Mouse (Mus musculus) hindbrain, embryonic 16.5 days (tissue): ENCODE measurements around the gene P2rx2. TPM values are rescaled to one million over a fixed set of nuclear protein-coding genes. Genes with fewer than 3 reads are reported as not detected.

Experiments used
- ATAC-seq: fragments of 200-750 bp; cut with Nextera tagmentation; 2 replicates; pipeline ENCODE4 v1.8.0; 2017; ENCODE audit warnings: moderate TSS enrichment, moderate library complexity
- H3K27ac ChIP-seq: fragments of 300-500 bp; sonication (generic); 2 replicates; pipeline ENCODE4 v1.5.1; 2014; ENCODE audit warnings: low read depth, mild to moderate bottlenecking, control low read depth, low read length, moderate library complexity
- H3K27me3 ChIP-seq: fragments of 300-500 bp; sonication (generic); replicated peaks from 2 replicates; pipeline ENCODE4 v1.6.1; 2014; ENCODE audit warnings: low read length; ENCODE audit not compliant: control insufficient read depth, insufficient read depth
- H3K36me3 ChIP-seq: fragments of 300-500 bp; sonication (generic); 2 replicates; pipeline ENCODE4 v1.6.1; 2014; ENCODE audit warnings: mild to moderate bottlenecking, low read length, moderate library complexity, mixed read lengths; ENCODE audit not compliant: control insufficient read depth, insufficient read depth
- H3K4me1 ChIP-seq: fragments of 300-500 bp; sonication (generic); 2 replicates; pipeline ENCODE4 v1.6.1; 2014; ENCODE audit warnings: low read depth, low read length; ENCODE audit not compliant: control insufficient read depth, insufficient read depth
- H3K4me2 ChIP-seq: fragments of 300-500 bp; sonication (generic); 2 replicates; pipeline ENCODE4 v1.6.1; 2014; ENCODE audit warnings: mild to moderate bottlenecking, low read length, control low read depth, moderate library complexity
- H3K4me3 ChIP-seq: fragments of 300-500 bp; sonication (generic); 2 replicates; pipeline ENCODE4 v1.5.1; 2014; ENCODE audit warnings: mild to moderate bottlenecking, low read length, control low read depth, moderate library complexity
- H3K9ac ChIP-seq: fragments of 300-500 bp; sonication (generic); 2 replicates; pipeline ENCODE4 v1.6.1; 2014; ENCODE audit warnings: low read depth, mild to moderate bottlenecking, control low read depth, low read length, moderate library complexity
- H3K9me3 ChIP-seq: fragments of 300-500 bp; sonication (generic); 2 replicates; pipeline ENCODE4 v1.6.1; 2014; ENCODE audit warnings: mild to moderate bottlenecking, low read length, moderate library complexity; ENCODE audit not compliant: control insufficient read depth
- whole genome bisulfite sequencing: fragments of 180-500 bp; shearing (Covaris S2); extraction: QIAGEN DNeasy Blood & Tissue Kit; methylation state at CpG from one replicate; pipeline ENCODE4 v1.1.7; 2014; 5-methylcytosine and 5-hydroxymethylcytosine counted together
- polyA plus RNA-seq: library from polyadenylated mRNA; unstranded; fragments of >200 nt; fragmentation: Nextera tagmentation; extraction: Ambion mirVana; gene quantifications from 2 replicates; pipeline ENCODE4 v1.2.1, GENCODE M21; 2015

P2rx2 gene
- polyA plus RNA-seq, 1 experiment from 2014 or later = 15.5 TPM

GRCm38 (mm10) chr5:110378181-110378583 is 35.2 kb upstream of the P2rx2 start:
- H3K36me3 ChIP-seq = peaks cover 25% of the 10 kb centered on the region
- no peak overlapping the region for H3K27ac ChIP-seq
- ATAC-seq = peak; percentile 46
- H3K4me2 ChIP-seq = peak overlapping the region; percentile 31; the same call in 1 of the 2 replicates
- H3K27me3 ChIP-seq = no peaks in the 10 kb centered on the region
- H3K9me3 ChIP-seq = no peaks in the 10 kb centered on the region
- H3K4me3 ChIP-seq = no peak overlapping the region; the same call in 1 of the 2 replicates
- WGBS = 41% methylated on average over 20 of the region's 20 CpGs
- no peaks in the 10 kb centered on the region for H3K4me1 ChIP-seq
- H3K9ac ChIP-seq = no peak overlapping the region

DNA sequence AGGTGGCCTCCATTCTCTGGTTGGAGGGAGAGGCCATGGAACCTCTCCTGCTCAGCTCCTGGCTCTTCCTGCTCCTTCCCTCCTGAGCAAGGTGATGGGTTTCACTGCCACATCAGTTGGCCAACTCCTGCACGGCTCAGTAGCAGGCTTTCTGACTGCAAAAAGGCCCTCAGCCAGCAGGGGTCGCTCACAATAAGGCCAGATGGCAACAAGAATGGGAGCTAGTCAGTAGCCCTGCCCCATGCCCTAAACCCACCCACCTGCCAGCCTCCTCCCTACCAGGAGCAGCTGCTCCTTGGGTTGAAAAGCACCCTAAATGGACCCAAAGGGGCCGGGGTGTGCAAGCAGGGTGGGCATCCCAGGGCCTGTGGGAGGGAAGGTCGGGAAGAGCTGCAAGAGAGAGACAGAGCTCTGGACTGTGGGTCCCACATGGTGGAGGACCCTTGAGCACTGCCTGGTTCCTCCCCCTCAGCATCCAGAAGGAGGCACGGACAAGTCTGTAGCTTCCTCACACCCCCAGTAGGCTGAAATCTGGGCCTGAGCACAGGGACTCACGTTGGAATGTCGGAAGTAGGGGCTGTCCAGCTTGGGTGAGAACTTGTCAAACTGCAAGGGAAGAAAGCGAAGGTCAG is 33.9 kb upstream of the P2rx2 start:
- no peak overlapping the region for H3K4me3 ChIP-seq
- no peaks in the 10 kb centered on the region for H3K4me1 ChIP-seq
- no peak overlapping the region for H3K27ac ChIP-seq
- no peaks in the 10 kb centered on the region for H3K27me3 ChIP-seq
- peaks cover 25% of the 10 kb centered on the region for H3K36me3 ChIP-seq
- no peak overlapping the region for H3K9ac ChIP-seq
- peak; percentile 13; the same call in 1 of the 2 replicates for ATAC-seq
- no peak overlapping the region for H3K4me2 ChIP-seq
- WGBS = 54% methylated on average over 8 of the region's 8 CpGs
- no peaks in the 10 kb centered on the region for H3K9me3 ChIP-seq

- no peaks in the 10 kb centered on the region; the same call in 1 of the 2 replicates for H3K4me1 ChIP-seq
- peak overlapping the region; percentile 69 for H3K4me2 ChIP-seq
- H3K27me3 ChIP-seq = no peaks in the 10 kb centered on the region
- H3K4me3 ChIP-seq = peak overlapping the region; percentile 48
- ATAC-seq = peak; percentile 28; the same call in 1 of the 2 replicates
- 0 out of 2 replicates have a peak, but pooled peaks cover 9% of the 10 kb centered on the region for H3K36me3 ChIP-seq
- no peaks in the 10 kb centered on the region for H3K9me3 ChIP-seq
- H3K9ac ChIP-seq = peak overlapping the region; percentile 66
- 32% methylated on average over 11 of the region's 11 CpGs for WGBS
- no peak overlapping the region for H3K27ac ChIP-seq
Observed at GRCm38 (mm10) chr5:110363822-110364545, 21.0 kb upstream of the P2rx2 start.

DNA sequence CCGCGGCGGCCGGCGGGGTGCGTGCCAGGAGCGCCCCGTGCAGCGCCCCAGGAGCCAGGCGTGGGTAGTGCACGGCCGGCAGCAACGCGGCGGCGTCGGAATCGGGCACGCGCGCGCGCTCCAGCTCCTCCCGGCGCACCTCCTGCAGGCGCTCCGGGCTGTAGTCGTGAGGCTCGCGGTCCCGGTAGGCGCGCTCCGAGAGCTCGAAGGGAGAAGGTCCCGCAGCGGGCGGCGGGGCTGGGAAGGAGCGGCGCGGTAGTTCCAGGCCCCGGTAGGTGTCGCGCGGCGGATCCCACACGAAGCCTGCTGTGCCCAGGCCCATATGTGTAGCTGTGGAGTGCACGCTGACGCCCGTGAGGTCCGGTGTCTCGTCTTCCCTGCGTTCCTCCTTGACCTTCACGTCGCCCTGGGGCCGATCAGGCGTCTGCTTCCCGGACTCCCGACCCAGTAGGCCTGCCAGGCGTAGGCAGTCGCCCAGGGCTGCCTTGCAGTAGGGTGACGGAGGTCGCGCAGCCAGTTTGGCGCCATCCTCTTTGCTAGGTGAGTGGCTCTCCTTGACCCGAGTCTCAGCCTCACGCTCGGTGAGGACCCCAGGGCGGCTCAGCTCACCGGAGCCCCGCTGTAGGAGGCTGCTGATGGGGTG is 20.3 kb upstream of the P2rx2 start:
- H3K27me3 ChIP-seq = no peaks in the 10 kb centered on the region
- H3K36me3 ChIP-seq = 0 out of 2 replicates have a peak, but pooled peaks cover 9% of the 10 kb centered on the region
- peak overlapping the region; percentile 48 for H3K4me3 ChIP-seq
- peak overlapping the region; percentile 66 for H3K9ac ChIP-seq
- H3K27ac ChIP-seq = peak overlapping the region; percentile 57; the same call in 1 of the 2 replicates
- no peaks in the 10 kb centered on the region for H3K9me3 ChIP-seq
- peak; percentile 87 for ATAC-seq
- no peaks in the 10 kb centered on the region; the same call in 1 of the 2 replicates for H3K4me1 ChIP-seq
- H3K4me2 ChIP-seq = peak overlapping the region; percentile 69
- WGBS = 1% methylated on average over 38 of the region's 72 CpGs

DNA sequence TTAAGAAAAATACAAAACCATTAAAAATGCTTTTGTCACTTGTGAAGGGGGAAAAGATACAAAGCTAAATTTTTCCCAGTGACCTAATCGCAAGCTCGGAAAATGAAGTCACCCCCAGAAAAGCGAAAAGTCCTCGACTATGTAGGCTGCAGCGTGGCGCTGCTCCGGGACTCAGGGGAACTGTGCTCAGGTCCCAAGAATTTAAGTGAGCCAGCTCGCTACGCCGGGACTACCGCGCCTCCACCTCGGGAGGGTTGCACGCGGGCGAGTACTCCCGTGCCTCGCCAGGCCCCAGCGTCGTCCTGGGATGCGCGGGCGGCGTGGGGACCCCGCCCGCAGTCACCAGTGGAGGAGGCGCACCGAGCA is 19.8 kb upstream of the P2rx2 start:
- WGBS = 4% methylated on average over 28 of the region's 28 CpGs
- Histone ChIP-seq H3K27ac (no peak overlapping the region), H3K4me2 (peak overlapping the region; percentile 69), H3K9ac (peak overlapping the region; percentile 66), H3K4me1 (no peaks in the 10 kb centered on the region; the same call in 1 of the 2 replicates), H3K9me3 (no peaks in the 10 kb centered on the region), H3K36me3 (0 out of 2 replicates have a peak, but pooled peaks cover 6% of the 10 kb centered on the region), H3K4me3 (peak overlapping the region; percentile 48), H3K27me3 (no peaks in the 10 kb centered on the region)
- no peak; the same call in 1 of the 2 replicates for ATAC-seq

- no peak for ATAC-seq
- Histone ChIP-seq H3K36me3 (no peaks in the 10 kb centered on the region), H3K27ac (no peak overlapping the region), H3K4me2 (no peak overlapping the region), H3K4me3 (no peak overlapping the region), H3K9ac (no peak overlapping the region), H3K27me3 (no peaks in the 10 kb centered on the region), H3K9me3 (no peaks in the 10 kb centered on the region), H3K4me1 (no peaks in the 10 kb centered on the region; the same call in 1 of the 2 replicates)
- 86% methylated on average over 6 of the region's 6 CpGs for WGBS
Observed at GRCm38 (mm10) chr5:110361465-110361864, 18.5 kb upstream of the P2rx2 start.

GRCm38 (mm10) chr5:110357531-110358179 is 14.6 kb upstream of the P2rx2 start:
- WGBS = 42% methylated on average over 8 of the region's 9 CpGs
- H3K9ac ChIP-seq = no peak overlapping the region
- ATAC-seq = peak; percentile 72
- H3K9me3 ChIP-seq = no peaks in the 10 kb centered on the region
- no peaks in the 10 kb centered on the region for H3K4me1 ChIP-seq
- H3K27ac ChIP-seq = no peak overlapping the region
- no peak overlapping the region for H3K4me3 ChIP-seq
- H3K36me3 ChIP-seq = no peaks in the 10 kb centered on the region
- peaks cover 6% of the 10 kb centered on the region; the same call in 1 of the 2 replicates for H3K27me3 ChIP-seq
- no peak overlapping the region for H3K4me2 ChIP-seq

DNA sequence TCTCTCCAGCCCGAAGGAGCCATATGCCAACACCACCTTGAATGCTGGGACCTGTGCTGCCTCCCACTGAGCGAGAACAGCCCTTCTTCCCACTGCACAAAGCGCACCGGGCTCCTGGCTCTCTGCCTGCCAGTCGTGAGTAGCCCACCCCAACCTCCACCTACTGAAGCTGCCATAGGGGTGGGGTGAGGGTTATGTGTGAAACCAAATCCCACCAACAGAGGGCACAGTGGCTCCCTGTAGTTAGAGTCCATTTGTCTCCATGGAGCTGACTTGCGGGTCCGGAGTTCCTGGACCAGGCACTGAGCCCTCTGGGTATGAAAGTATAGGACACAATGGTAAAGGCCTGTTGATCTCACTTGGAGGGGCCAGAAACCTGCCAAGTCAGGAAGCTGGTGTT is 11.7 kb upstream of the P2rx2 start:
- no peak for ATAC-seq
- H3K36me3 ChIP-seq = no peaks in the 10 kb centered on the region
- H3K9me3 ChIP-seq = no peaks in the 10 kb centered on the region
- H3K4me3 ChIP-seq = no peak overlapping the region
- H3K9ac ChIP-seq = no peak overlapping the region
- 13% methylated on average over 7 of the region's 7 CpGs for WGBS
- no peak overlapping the region for H3K27ac ChIP-seq
- H3K4me2 ChIP-seq = no peak overlapping the region
- H3K27me3 ChIP-seq = peaks cover 6% of the 10 kb centered on the region; the same call in 1 of the 2 replicates
- H3K4me1 ChIP-seq = no peaks in the 10 kb centered on the region
